Mouse (Mus musculus) heart, embryonic 12.5 days (tissue): ENCODE data around the gene Ptprn2. TPM values are rescaled to one million over a fixed set of nuclear protein-coding genes. Genes with fewer than 3 reads are reported as not detected.

Experiments used
- ATAC-seq: fragments of 200-750 bp; cut with Nextera tagmentation; 2 replicates; pipeline ENCODE4 v1.8.0; 2017; ENCODE audit warnings: moderate TSS enrichment, moderate library complexity; ENCODE audit not compliant: insufficient number of reproducible peaks, low FRiP score
- H3K27ac ChIP-seq: fragments of 300-500 bp; sonication (generic); 2 replicates; pipeline ENCODE4 v1.5.1; 2016; ENCODE audit warnings: mild to moderate bottlenecking, moderate library complexity; ENCODE audit not compliant: poor library complexity, severe bottlenecking
- H3K27me3 ChIP-seq: fragments of 300-500 bp; sonication (generic); replicated peaks from 2 replicates; pipeline ENCODE4 v1.6.1; 2016; ENCODE audit warnings: mild to moderate bottlenecking, moderate library complexity
- H3K36me3 ChIP-seq: fragments of 300-500 bp; sonication (generic); 2 replicates; pipeline ENCODE4 v1.6.1; 2016; ENCODE audit warnings: mild to moderate bottlenecking, moderate library complexity
- H3K4me1 ChIP-seq: fragments of 300-500 bp; sonication (generic); replicated peaks from 2 replicates; pipeline ENCODE4 v1.6.1; 2016; ENCODE audit warnings: mild to moderate bottlenecking
- H3K4me2 ChIP-seq: fragments of 300-500 bp; sonication (generic); 2 replicates; pipeline ENCODE4 v1.6.1; 2016; ENCODE audit warnings: mild to moderate bottlenecking, moderate library complexity
- H3K4me3 ChIP-seq: fragments of 300-500 bp; sonication (generic); 2 replicates; pipeline ENCODE4 v1.5.1; 2016; ENCODE audit warnings: mild to moderate bottlenecking
- H3K9ac ChIP-seq: fragments of 300-500 bp; sonication (generic); 2 replicates; pipeline ENCODE4 v1.6.1; 2016; ENCODE audit warnings: mild to moderate bottlenecking, moderate library complexity
- H3K9me3 ChIP-seq: fragments of 300-500 bp; sonication (generic); replicated peaks from 2 replicates; pipeline ENCODE4 v1.6.1; 2016; ENCODE audit warnings: mild to moderate bottlenecking, moderate library complexity
- WGBS: fragments of 180-500 bp; shearing (Covaris S2); methylation state at CpG from one replicate; pipeline ENCODE4 v1.1.7; 2016; 5-methylcytosine and 5-hydroxymethylcytosine counted together
- polyA plus RNA-seq: library from polyadenylated mRNA; unstranded; fragments of >200 nt; fragmentation: Nextera tagmentation; extraction: Ambion mirVana; gene quantifications from 2 replicates; pipeline ENCODE4 v1.2.1, GENCODE M21; 2016

Ptprn2 gene
- polyA plus RNA-seq, 1 experiment from 2014 or later = 0.05 TPM

DNA sequence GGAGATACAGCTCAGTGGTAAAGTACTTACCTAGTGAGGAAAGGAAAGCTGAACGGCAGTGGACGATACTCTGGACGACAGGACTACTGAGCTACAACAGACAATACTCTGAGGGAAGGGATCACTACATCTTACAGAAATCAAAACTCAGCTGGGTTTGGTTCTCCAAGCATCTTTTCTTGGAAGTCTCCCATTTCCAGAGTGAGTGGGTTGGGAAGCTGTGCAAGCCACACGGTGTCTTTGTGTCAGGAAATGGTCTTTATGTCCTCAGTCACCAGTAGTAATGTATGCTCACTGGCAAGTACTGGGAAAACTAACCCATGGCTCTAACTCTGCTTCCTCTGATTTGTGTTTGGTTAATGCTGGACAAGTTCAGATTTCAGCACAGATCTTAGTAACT is 724.9 kb downstream of the Ptprn2 start:
- 87% methylated on average over 4 of the region's 4 CpGs for WGBS
- H3K27me3 ChIP-seq = no peaks in the 10 kb centered on the region
- H3K27ac ChIP-seq = no peak overlapping the region
- H3K4me3 ChIP-seq = no peak overlapping the region
- H3K9ac ChIP-seq = no peak overlapping the region
- no peaks in the 10 kb centered on the region for H3K9me3 ChIP-seq
- ATAC-seq = no peak
- H3K4me2 ChIP-seq = no peak overlapping the region
- no peaks in the 10 kb centered on the region for H3K36me3 ChIP-seq
- H3K4me1 ChIP-seq = no peaks in the 10 kb centered on the region

DNA sequence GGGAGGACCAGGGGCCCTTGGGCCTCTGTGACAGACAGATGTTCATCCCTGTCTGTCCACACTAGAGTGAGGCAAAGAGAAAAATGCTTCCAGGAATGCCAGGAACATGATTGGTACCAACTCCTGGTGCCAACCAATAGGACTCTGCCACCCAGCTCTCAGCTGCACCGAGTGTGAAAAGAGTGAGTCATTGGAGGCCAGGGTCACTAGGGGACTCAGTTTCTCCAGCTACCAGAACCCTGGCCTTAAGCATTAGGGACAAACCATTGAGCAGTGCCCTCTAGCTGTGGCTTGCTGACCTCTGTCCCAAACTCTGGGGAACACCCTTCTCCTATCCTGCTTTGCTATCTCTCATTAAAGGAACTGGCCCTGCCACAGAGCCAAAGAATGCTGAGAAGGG is 728.0 kb downstream of the Ptprn2 start:
- H3K27ac ChIP-seq = no peak overlapping the region

DNA sequence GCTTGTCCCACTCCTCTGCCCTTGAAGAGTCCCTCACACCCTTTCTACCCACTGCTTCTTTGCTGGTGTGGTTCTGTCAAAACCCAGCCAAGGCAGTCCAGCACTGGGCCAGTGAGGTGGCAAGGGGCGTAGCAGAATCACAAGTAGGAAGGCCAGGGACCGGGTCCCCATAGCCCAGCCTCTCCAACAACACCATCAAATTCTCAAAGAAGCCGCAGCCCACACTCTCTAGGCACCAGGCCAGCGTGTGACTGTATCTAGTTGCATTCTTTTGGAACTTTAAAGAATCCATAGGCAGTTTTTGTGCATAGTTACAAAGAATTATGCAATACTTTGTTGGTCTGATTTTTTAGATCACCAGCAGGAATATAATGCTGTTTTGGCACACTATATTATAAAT is 728.8 kb downstream of the Ptprn2 start:
- Histone ChIP-seq H3K4me1 (no peaks in the 10 kb centered on the region), H3K9ac (no peak overlapping the region), H3K27ac (no peak overlapping the region), H3K36me3 (no peaks in the 10 kb centered on the region), H3K4me3 (no peak overlapping the region), H3K4me2 (no peak overlapping the region), H3K9me3 (no peaks in the 10 kb centered on the region), H3K27me3 (no peaks in the 10 kb centered on the region)
- ATAC-seq = no peak
- 64% methylated on average over 4 of the region's 4 CpGs for WGBS

More for the DNA sequence above, 728.0 kb downstream of the Ptprn2 start:
- Histone ChIP-seq H3K9ac (no peak overlapping the region), H3K27me3 (no peaks in the 10 kb centered on the region), H3K4me2 (no peak overlapping the region), H3K4me1 (no peaks in the 10 kb centered on the region), H3K36me3 (no peaks in the 10 kb centered on the region), H3K9me3 (no peaks in the 10 kb centered on the region), H3K4me3 (no peak overlapping the region)
- ATAC-seq = no peak
- 61% methylated on average over 1 of the region's 1 CpGs for WGBS

GRCm38 (mm10) chr12:117214919-117215318 is 729.4 kb downstream of the Ptprn2 start:
- H3K36me3 ChIP-seq = no peaks in the 10 kb centered on the region
- WGBS = 77% methylated on average over 5 of the region's 5 CpGs
- no peak overlapping the region for H3K27ac ChIP-seq

GRCm38 (mm10) chr12:117221909-117222308 is 736.4 kb downstream of the Ptprn2 start:
- H3K4me1 ChIP-seq = peaks cover 11% of the 10 kb centered on the region; the same call in 1 of the 2 replicates
- no peak overlapping the region for H3K4me2 ChIP-seq
- H3K9ac ChIP-seq = no peak overlapping the region
- 78% methylated on average over 4 of the region's 4 CpGs for WGBS
- no peak overlapping the region for H3K4me3 ChIP-seq
- no peak overlapping the region for H3K27ac ChIP-seq
- no peaks in the 10 kb centered on the region for H3K36me3 ChIP-seq
- ATAC-seq = no peak
- H3K9me3 ChIP-seq = no peaks in the 10 kb centered on the region
- H3K27me3 ChIP-seq = 0 out of 2 replicates have a peak, but pooled peaks cover 3% of the 10 kb centered on the region

More at GRCm38 (mm10) chr12:117214919-117215318, 729.4 kb downstream of the Ptprn2 start:
- H3K9me3 ChIP-seq = no peaks in the 10 kb centered on the region
- H3K4me3 ChIP-seq = no peak overlapping the region
- H3K9ac ChIP-seq = no peak overlapping the region
- ATAC-seq = no peak
- no peak overlapping the region for H3K4me2 ChIP-seq
- H3K4me1 ChIP-seq = no peaks in the 10 kb centered on the region
- 0 out of 2 replicates have a peak, but pooled peaks cover 1% of the 10 kb centered on the region for H3K27me3 ChIP-seq

DNA sequence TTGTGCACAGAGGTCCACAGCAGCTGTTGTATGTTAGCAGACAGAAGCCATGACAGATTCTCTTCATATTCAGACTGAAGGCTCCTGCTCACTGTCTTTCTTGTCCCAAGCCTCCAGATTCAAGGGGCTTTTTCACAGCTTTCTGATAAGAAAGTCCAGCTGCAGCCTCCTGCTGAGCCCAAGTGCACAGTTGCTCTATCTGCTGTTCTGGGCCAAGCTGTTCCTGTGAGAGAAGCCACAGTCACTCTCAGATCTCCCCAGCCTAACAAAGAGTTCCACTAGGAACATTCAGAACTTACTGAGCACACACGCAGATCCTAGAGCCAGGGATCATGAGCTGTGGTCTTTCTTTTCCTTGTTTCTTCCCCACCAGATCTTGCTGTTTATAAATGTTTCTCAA is 738.5 kb downstream of the Ptprn2 start:
- WGBS = 38% methylated on average over 1 of the region's 1 CpGs
- no peaks in the 10 kb centered on the region for H3K36me3 ChIP-seq
- no peak overlapping the region for H3K4me3 ChIP-seq
- no peak for ATAC-seq
- no peak overlapping the region for H3K27ac ChIP-seq
- H3K4me1 ChIP-seq = peaks cover 11% of the 10 kb centered on the region; the same call in 1 of the 2 replicates
- H3K9me3 ChIP-seq = no peaks in the 10 kb centered on the region
- H3K27me3 ChIP-seq = peaks cover 16% of the 10 kb centered on the region; the same call in 1 of the 2 replicates
- H3K4me2 ChIP-seq = no peak overlapping the region
- H3K9ac ChIP-seq = no peak overlapping the region

DNA sequence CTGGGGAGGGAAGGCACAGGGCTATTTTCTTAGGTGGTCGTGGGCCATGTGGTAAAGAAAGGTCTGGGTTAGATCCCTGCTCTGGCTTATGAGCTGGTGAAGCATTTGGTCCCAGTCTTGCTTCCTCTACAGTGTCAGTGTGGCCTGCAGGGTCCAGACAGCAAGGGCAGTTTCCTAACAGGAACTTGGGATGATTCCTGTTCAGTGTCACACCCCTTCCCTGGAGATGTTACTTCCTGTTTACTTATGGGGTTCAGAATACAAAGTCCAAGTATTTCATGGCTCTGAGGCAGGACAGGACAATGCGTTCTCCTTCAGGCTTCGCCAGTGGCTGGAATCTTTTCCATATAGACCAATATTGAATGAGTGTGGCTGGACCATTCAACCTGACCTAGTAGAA is 741.7 kb downstream of the Ptprn2 start:
- ATAC-seq = no peak; the same call in 1 of the 2 replicates
- no peak overlapping the region for H3K4me3 ChIP-seq
- H3K36me3 ChIP-seq = no peaks in the 10 kb centered on the region
- no peak overlapping the region for H3K4me2 ChIP-seq
- H3K27me3 ChIP-seq = peaks cover 13% of the 10 kb centered on the region; the same call in 1 of the 2 replicates
- no peak overlapping the region for H3K9ac ChIP-seq
- H3K27ac ChIP-seq = no peak overlapping the region
- no peaks in the 10 kb centered on the region for H3K9me3 ChIP-seq
- 74% methylated on average over 3 of the region's 3 CpGs for WGBS
- H3K4me1 ChIP-seq = peaks cover 14% of the 10 kb centered on the region; the same call in 1 of the 2 replicates

- Histone ChIP-seq H3K9ac (no peak overlapping the region), H3K9me3 (no peaks in the 10 kb centered on the region), H3K36me3 (no peaks in the 10 kb centered on the region), H3K4me2 (no peak overlapping the region), H3K4me1 (peaks cover 10% of the 10 kb centered on the region; the same call in 1 of the 2 replicates), H3K4me3 (no peak overlapping the region), H3K27ac (no peak overlapping the region), H3K27me3 (peaks cover 13% of the 10 kb centered on the region; the same call in 1 of the 2 replicates)
- ATAC-seq = no peak
- WGBS = 83% methylated on average over 4 of the region's 4 CpGs
Measured at GRCm38 (mm10) chr12:117229442-117229841, 743.9 kb downstream of the Ptprn2 start.

GRCm38 (mm10) chr12:117230282-117230681 is 744.8 kb downstream of the Ptprn2 start:
- ATAC-seq = no peak
- Histone ChIP-seq H3K4me2 (no peak overlapping the region), H3K27me3 (peaks cover 13% of the 10 kb centered on the region; the same call in 1 of the 2 replicates), H3K27ac (no peak overlapping the region), H3K4me3 (no peak overlapping the region), H3K9me3 (no peaks in the 10 kb centered on the region), H3K4me1 (peaks cover 10% of the 10 kb centered on the region; the same call in 1 of the 2 replicates), H3K9ac (no peak overlapping the region), H3K36me3 (no peaks in the 10 kb centered on the region)
- 79% methylated on average over 6 of the region's 6 CpGs for WGBS

DNA sequence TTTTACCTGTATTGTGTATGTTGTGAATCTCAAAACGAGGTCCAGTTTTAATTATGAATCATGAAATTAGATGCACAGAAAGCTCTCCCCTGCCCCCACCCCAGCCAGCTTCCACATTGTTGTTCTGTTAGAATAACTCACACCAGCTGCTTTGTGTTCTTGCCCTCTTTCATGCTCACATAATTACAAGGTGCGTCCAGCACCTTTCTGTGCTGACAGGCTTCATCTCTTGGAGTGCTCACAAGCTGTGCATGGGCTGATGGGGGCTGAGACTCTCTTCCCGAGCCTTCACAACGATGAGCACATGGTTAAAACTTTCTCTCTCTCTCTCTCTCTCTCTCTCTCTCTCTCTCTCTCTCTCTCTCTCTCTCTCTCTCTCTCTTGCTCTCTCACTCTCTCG is 746.3 kb downstream of the Ptprn2 start:
- no peak for ATAC-seq
- 59% methylated on average over 5 of the region's 5 CpGs for WGBS

DNA sequence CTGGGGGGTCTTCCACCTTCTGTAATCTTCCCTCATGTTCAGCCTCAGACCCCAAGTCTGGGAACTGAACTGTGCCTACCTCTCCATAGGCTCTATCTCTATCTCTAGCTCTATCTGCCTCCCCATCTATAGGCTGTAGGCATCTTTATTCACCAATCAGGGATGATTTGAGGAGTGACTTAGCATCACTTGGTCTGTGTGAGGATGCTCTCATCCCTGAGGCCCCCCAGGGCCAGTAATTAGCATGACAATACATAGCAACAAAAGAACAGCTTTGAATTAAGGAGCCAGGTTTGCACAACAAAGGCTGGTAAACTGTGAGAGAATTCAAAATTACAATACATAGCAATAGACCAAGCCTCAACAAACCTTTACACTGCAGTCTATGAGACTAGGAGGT is 749.6 kb downstream of the Ptprn2 start:
- Histone ChIP-seq H3K4me2 (no peak overlapping the region), H3K27ac (no peak overlapping the region), H3K27me3 (peaks cover 13% of the 10 kb centered on the region; the same call in 1 of the 2 replicates), H3K36me3 (no peaks in the 10 kb centered on the region), H3K9ac (no peak overlapping the region), H3K4me3 (no peak overlapping the region), H3K4me1 (0 out of 2 replicates have a peak, but pooled peaks cover 2% of the 10 kb centered on the region), H3K9me3 (no peaks in the 10 kb centered on the region)
- no peak for ATAC-seq

More for the DNA sequence above, 746.3 kb downstream of the Ptprn2 start:
- Histone ChIP-seq H3K27ac (no peak overlapping the region), H3K4me2 (no peak overlapping the region), H3K9me3 (no peaks in the 10 kb centered on the region), H3K4me3 (no peak overlapping the region), H3K36me3 (no peaks in the 10 kb centered on the region), H3K27me3 (peaks cover 17% of the 10 kb centered on the region; the same call in 1 of the 2 replicates), H3K4me1 (peaks cover 4% of the 10 kb centered on the region; the same call in 1 of the 2 replicates), H3K9ac (no peak overlapping the region)
